Mouse (Mus musculus) liver, embryonic 14.5 days (tissue): ENCODE data around the gene Birc2.

ENCODE experiments used
- CTCF ChIP-seq: IDR thresholded peaks from 2 replicates; pipeline ENCODE4 v1.5.1; 2016; ENCODE audit warnings: antibody characterized with exemption, low read depth, control low read depth
- EP300 ChIP-seq: IDR thresholded peaks from 2 replicates; pipeline ENCODE4 v1.6.1; 2016; ENCODE audit warnings: antibody characterized with exemption, low read depth

DNA sequence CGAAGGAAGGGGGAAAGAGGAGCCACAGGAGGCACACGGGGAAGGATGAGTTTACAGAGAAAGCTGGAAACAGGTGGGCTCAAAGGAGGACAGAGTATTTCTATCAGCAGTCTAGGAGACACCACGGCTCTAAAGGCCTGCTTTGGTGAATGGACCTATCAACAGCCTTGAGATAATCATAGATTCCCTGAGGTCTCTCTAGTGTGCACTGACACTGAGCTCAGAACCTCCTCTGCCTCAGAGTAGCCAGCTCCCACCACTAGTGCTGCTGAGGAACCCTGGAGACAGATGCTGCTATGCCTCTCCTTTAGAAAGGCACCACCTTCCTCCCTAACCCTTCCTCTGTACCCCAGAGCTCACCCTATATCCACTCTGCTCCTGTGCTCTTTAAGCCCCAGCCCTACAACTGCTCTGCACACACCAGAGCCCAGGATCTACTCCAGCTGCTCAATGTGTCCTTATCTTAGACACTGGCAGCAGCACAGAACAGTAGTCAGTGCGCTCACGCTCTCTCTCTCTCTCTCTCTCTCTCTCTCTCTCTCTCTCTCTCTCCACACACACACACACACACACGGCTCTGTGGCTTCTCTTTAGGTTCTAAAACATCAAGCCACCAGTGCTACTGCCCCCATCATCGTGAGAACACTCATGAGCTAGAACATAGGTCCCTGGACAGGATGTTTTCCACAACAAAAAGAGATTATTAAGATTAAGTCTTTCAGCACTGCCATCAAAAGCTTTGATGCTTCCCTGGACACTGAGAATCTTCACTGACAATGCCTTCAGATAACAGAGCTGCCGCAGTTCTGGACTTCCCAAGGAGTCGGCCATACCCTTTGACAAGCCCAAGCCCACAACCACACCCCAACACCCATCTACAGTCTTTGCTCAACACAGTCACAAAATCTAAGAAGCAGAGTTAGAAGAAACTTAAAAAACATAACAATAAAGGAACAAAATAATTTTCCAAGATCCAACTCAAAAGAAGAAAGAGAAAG is 7.0 kb downstream of the Birc2 start:
- TF ChIP-seq CTCF (no peak), EP300 (peak; percentile 41)
